Mouse (Mus musculus): ENCODE measurements around the gene Ptges3.

- TF ChIP-seq CTCF (IDR thresholded peaks at IDR 0.05) (no peak), POLR2A (IDR thresholded peaks at IDR 0.05; ENCODE audit: insufficient read depth, low read depth, low read length) (no peak)
Observed at GRCm38 (mm10) chr10:128050355-128050754, 8.4 kb upstream of the Ptges3 start.

Measured in heart, adult 2 months (tissue).